Mouse (Mus musculus): ENCODE results near the gene Cdh24. TPM values are rescaled to one million over a fixed set of nuclear protein-coding genes. Genes with fewer than 3 reads are reported as not detected.
"Not testable (repeated sequence)": the region's sequence is repeated elsewhere in the genome, so short reads cannot be mapped to it uniquely, and the experiment has no call there.

Cdh24 gene
- polyA plus RNA-seq, 1 experiment from 2014 or later, result 0.06 TPM

- Histone ChIP-seq H3K36me3 (ENCODE audit: inconsistent target) (no peaks in the 10 kb centered on the region), H3K4me3 (ENCODE audit: inconsistent target) (no peak overlapping the region), H3K27ac (no peak overlapping the region), H3K79me2 (ENCODE audit: inconsistent target) (no peaks in the 10 kb centered on the region)
- 96% methylated on average over 36 of the region's 37 CpGs for WGBS (ENCODE audit: missing documents)
These were observed 8.9 kb downstream of the Cdh24 start for GRCm38 (mm10) chr14:54632252-54632651.

DNA sequence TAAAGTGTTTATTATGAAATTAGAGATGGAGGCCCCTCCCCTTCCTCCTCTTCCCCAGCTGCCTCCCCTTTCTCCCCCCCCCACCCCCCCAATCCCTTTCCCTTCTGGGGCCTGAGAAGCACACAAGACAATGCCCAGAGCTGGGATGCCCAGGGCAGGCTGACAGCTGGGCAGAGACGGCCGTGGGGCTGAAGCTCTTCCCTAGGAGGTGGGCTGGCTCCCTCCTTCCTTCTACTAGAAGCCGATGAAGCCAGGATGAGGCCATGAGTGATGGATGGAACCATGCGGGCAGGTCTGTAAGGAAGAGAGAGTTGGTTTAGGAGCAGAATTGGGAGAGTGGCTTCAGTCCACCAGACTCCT, 9.9 kb downstream of the Cdh24 start:
- Histone ChIP-seq H3K79me2 (ENCODE audit: inconsistent target) (no peaks in the 10 kb centered on the region), H3K4me3 (ENCODE audit: inconsistent target) (no peak overlapping the region), H3K27ac (no peak overlapping the region), H3K36me3 (ENCODE audit: inconsistent target) (no peaks in the 10 kb centered on the region)
- 93% methylated on average over 4 of the region's 4 CpGs for WGBS (ENCODE audit: missing documents)

DNA sequence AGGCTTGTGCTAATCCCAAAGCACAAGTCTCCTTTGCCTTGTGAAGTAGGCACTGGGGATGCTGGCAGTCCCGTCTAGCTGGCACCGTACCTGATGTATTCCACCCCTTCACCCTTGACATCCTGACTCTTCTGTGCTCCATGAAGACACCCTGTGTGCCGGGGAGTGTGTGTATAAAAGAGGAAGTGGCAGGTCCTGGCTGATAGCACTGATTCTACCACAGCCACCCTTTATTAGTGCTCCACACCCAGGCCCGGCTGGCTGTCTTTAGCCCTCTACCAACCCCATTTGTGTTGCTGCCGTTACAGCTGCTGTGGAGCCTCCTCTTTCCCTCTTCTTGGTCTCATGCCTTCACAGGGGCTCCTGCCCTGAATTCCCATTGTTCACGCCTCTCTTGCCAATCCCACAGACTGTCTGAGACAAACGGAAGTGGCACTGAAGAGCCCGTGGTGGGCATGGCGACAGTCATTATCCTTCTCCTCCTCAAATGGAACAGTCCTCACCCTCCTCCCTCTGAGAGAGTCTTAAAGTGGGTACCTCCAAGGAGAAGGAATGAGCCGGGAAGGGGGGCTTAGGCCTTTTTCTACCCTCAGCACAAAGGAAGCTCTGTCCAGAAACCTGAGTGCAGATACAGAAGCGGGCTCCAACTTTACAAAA, 10.5 kb downstream of the Cdh24 start:
- Histone ChIP-seq H3K79me2 (ENCODE audit: inconsistent target) (no peaks in the 10 kb centered on the region), H3K27ac (no peak overlapping the region), H3K36me3 (ENCODE audit: inconsistent target) (no peaks in the 10 kb centered on the region), H3K4me3 (ENCODE audit: inconsistent target) (no peak overlapping the region)
- 63% methylated on average over 11 of the region's 11 CpGs for WGBS (ENCODE audit: missing documents)

- Histone ChIP-seq H3K27ac (no peak overlapping the region), H3K4me3 (ENCODE audit: inconsistent target) (no peak overlapping the region), H3K36me3 (ENCODE audit: inconsistent target) (no peaks in the 10 kb centered on the region), H3K79me2 (ENCODE audit: inconsistent target) (no peaks in the 10 kb centered on the region)
- 76% methylated on average over 2 of the region's 2 CpGs for WGBS (ENCODE audit: missing documents)
These were observed 11.4 kb downstream of the Cdh24 start for GRCm38 (mm10) chr14:54629797-54630196.

DNA sequence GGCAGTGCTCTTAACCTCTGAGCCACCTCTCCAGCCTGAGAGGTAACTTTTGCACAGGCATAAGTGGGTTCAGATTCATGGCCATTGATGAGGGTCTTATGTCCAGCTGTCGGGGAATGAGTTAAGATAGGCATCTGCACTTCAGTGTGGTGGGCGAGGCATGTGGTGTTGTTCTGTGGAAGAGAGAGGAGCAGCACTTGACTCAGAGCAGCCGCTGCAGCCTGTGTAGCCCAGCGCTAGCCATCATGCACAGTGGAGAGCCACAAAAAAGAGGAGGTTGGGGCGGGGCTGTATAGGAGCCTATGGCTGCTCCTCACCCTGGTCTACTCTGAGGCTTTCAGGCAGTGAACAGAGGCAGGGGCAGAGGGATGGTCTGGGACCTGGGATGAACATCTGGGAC, 13.1 kb downstream of the Cdh24 start:
- no peaks in the 10 kb centered on the region for H3K79me2 ChIP-seq (ENCODE audit: inconsistent target)
- H3K4me3 ChIP-seq (ENCODE audit: inconsistent target), result no peak overlapping the region
- no peaks in the 10 kb centered on the region for H3K36me3 ChIP-seq (ENCODE audit: inconsistent target)
- WGBS (ENCODE audit: missing documents), result 97% methylated on average over 5 of the region's 5 CpGs
- no peak overlapping the region for H3K27ac ChIP-seq

GRCm38 (mm10) chr14:54624976-54625375, 16.2 kb downstream of the Cdh24 start:
- Histone ChIP-seq H3K36me3 (ENCODE audit: inconsistent target) (no peaks in the 10 kb centered on the region), H3K4me3 (ENCODE audit: inconsistent target) (no peak overlapping the region), H3K27ac (no peak overlapping the region), H3K79me2 (ENCODE audit: inconsistent target) (no peaks in the 10 kb centered on the region)
- 94% methylated on average over 9 of the region's 10 CpGs for WGBS (ENCODE audit: missing documents)

DNA sequence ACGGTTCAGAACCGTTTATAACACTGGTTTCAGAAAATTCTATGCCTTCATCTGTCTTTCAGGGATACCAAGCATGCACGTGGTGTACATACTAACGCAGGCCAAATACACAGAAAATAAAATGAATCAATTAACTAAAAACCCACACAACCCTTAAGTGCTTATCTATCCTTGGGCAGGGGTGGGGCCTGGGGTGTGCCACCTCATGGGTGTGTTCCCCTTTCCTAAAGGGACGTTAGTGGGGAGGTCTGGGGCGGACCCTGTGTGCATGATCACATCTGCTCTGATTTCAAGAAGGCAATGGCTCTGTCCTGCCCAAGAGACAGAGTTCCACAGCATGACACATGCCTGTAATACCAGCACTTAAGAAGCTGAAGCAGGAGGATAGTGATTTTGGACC, 17.8 kb downstream of the Cdh24 start:
- Histone ChIP-seq H3K36me3 (ENCODE audit: inconsistent target) (no peaks in the 10 kb centered on the region), H3K27ac (no peak overlapping the region)
- WGBS (ENCODE audit: missing documents), result 84% methylated on average over 6 of the region's 6 CpGs

DNA sequence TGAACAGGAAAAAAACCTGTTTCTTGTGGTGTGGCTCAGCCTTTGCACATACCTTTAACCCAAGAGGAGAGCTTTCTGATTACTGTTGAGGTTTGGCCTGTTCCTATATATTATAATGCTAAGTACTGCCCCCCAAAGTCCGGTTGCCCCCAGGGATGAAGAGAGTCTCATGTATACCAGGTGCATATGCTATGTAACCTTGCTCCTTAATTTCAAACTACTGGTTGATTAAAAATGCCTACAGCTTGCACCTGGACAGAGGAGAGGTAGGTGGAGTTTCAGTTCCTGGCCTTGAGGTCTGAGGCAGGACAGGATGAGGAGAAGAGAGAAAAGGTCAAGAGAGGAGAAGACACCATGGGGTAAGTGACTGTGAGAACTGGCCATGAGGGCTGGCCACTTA, 20.0 kb downstream of the Cdh24 start, which contains the start of gene Psmb11:
Gene Psmb11 (plus strand): TSS at position 301 of the 400 bp plus-strand sequence.
- H3K79me2 ChIP-seq (ENCODE audit: inconsistent target), result peaks cover 16% of the 10 kb centered on the region
- H3K36me3 ChIP-seq (ENCODE audit: inconsistent target), result no peaks in the 10 kb centered on the region
- H3K27ac ChIP-seq, result no peak within 1 kb of the TSS
- WGBS (ENCODE audit: missing documents), result 100% methylated on average over 1 of the region's 1 CpGs
- no peak within 1 kb of the TSS for H3K4me3 ChIP-seq (ENCODE audit: inconsistent target)

More for the DNA sequence above, 17.8 kb downstream of the Cdh24 start:
- H3K79me2 ChIP-seq (ENCODE audit: inconsistent target), result no peaks in the 10 kb centered on the region
- H3K4me3 ChIP-seq (ENCODE audit: inconsistent target), result no peak overlapping the region

- Histone ChIP-seq H3K36me3 (ENCODE audit: inconsistent target) (peaks cover 17% of the 10 kb centered on the region; the same call in 1 of the 2 replicates), H3K4me3 (ENCODE audit: inconsistent target) (peak within 1 kb of the TSS; percentile 89), H3K27ac (peak within 1 kb of the TSS; percentile 75), H3K79me2 (ENCODE audit: inconsistent target) (peaks cover 30% of the 10 kb centered on the region)
- under 1% methylated on average over 13 of the region's 25 CpGs for WGBS (ENCODE audit: missing documents)
These were observed 23.2 kb downstream of the Cdh24 start, which contains the start of gene Psmb5 for GRCm38 (mm10) chr14:54617897-54618365. TSS of gene Psmb5 (minus strand) at chr14:54618022.

DNA sequence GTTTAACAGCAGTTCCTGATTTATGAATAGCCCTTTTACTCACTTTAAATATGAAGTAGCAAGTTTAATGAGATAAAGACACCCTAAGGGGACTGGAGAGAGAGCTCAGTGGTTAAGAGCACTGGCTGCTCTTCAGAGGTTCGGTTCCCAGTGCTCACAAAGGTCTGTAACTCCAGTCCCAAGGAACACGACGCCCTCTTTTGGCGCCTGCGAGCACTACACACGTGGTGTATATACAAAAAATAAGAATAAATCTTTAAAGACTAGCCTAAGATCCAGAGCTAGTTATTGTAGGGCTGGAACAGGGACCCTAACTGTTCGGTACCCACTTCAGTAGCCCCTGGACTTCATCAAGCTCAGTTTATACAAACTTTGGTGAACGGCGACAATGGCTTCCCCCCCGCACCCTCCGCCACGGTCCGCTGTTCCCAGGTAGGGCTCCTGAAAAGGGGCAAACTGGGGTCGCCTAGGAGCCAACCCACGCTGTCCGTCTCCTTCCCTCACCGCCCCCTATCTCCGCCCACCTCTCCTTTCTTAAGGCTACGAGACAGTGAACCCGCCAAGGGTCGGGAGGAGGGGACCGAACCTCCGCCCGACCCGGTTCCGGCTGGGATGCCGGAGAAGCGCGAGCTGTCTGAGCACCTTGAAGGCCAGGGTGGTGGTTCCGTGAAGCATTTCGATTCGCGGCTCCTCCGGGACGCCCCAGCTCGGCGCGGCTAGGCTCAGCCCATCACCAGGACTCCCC, 23.8 kb downstream of the Cdh24 start:
- peaks cover 30% of the 10 kb centered on the region for H3K79me2 ChIP-seq (ENCODE audit: inconsistent target)
- 5% methylated on average over 38 of the region's 38 CpGs for WGBS (ENCODE audit: missing documents)
- peaks cover 22% of the 10 kb centered on the region; the same call in 1 of the 2 replicates for H3K36me3 ChIP-seq (ENCODE audit: inconsistent target)
- peak overlapping the region; percentile 89 for H3K4me3 ChIP-seq (ENCODE audit: inconsistent target)
- peak overlapping the region; percentile 75 for H3K27ac ChIP-seq

- Histone ChIP-seq H3K27ac (no peak overlapping the region), H3K36me3 (ENCODE audit: inconsistent target) (peaks cover 22% of the 10 kb centered on the region; the same call in 1 of the 2 replicates), H3K79me2 (ENCODE audit: inconsistent target) (peaks cover 30% of the 10 kb centered on the region), H3K4me3 (ENCODE audit: inconsistent target) (no peak overlapping the region)
- WGBS (ENCODE audit: missing documents), result 86% methylated on average over 15 of the region's 16 CpGs
These were observed 24.8 kb downstream of the Cdh24 start for GRCm38 (mm10) chr14:54616226-54616825.

GRCm38 (mm10) chr14:54614130-54614529, 27.0 kb downstream of the Cdh24 start:
- H3K4me3 ChIP-seq (ENCODE audit: inconsistent target); H3K27ac ChIP-seq: not testable (repeated sequence)
- H3K79me2 ChIP-seq (ENCODE audit: inconsistent target), result peaks cover 30% of the 10 kb centered on the region
- peaks cover 22% of the 10 kb centered on the region; the same call in 1 of the 2 replicates for H3K36me3 ChIP-seq (ENCODE audit: inconsistent target)
- WGBS (ENCODE audit: missing documents), result 96% methylated on average over 10 of the region's 16 CpGs

DNA sequence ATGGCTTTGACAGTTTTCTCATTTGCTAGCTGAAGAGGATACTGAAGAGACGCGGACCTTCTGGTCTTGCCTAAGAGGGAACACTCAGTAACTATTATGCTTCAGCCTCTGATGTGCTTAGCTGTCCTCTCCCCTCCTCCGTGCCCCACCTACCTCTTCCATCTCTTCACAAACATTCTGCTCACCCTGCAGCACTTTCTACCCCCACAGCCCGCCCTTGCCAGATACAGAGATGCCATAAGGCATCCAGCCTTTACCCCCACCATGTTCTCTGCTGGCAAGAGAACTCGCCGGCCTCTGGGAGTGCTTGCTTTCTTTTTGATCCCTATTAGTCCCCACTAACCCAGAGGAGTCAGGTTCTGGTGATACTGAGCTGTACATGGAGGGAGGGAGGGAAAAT, 30.5 kb downstream of the Cdh24 start:
- Histone ChIP-seq H3K4me3 (ENCODE audit: inconsistent target) (no peak overlapping the region), H3K79me2 (ENCODE audit: inconsistent target) (peaks cover 10% of the 10 kb centered on the region), H3K27ac (no peak overlapping the region), H3K36me3 (ENCODE audit: inconsistent target) (peaks cover 22% of the 10 kb centered on the region; the same call in 1 of the 2 replicates)
- 91% methylated on average over 6 of the region's 6 CpGs for WGBS (ENCODE audit: missing documents)

GRCm38 (mm10) chr14:54609962-54610361, 31.2 kb downstream of the Cdh24 start:
- H3K27ac ChIP-seq, result no peak overlapping the region
- WGBS (ENCODE audit: missing documents), result 90% methylated on average over 2 of the region's 4 CpGs
- peaks cover 17% of the 10 kb centered on the region; the same call in 1 of the 2 replicates for H3K36me3 ChIP-seq (ENCODE audit: inconsistent target)
- H3K79me2 ChIP-seq (ENCODE audit: inconsistent target), result peaks cover 3% of the 10 kb centered on the region; the same call in 1 of the 2 replicates
- no peak overlapping the region for H3K4me3 ChIP-seq (ENCODE audit: inconsistent target)

DNA sequence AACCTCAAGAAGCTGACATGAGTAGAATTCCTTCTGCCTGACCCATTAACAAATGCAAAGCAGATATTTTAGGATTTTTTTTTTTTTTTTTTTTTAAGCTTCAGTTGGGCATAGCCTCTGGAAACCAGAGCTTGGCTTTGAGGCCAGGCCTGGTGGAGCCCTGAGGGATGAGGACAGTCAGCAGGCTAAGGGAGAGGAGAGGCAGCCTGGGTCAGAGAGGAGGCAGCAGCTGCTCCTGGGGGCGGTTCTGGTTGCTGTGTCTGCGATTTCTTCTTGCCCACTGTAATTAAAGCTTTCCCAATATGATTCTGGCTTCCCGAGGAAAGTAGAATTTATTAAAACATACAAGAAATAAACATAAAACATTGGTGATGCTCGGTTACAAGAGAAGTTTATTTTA, 31.9 kb downstream of the Cdh24 start:
- Histone ChIP-seq H3K4me3 (ENCODE audit: inconsistent target) (no peak overlapping the region), H3K36me3 (ENCODE audit: inconsistent target) (peaks cover 11% of the 10 kb centered on the region; the same call in 1 of the 2 replicates), H3K79me2 (ENCODE audit: inconsistent target) (no peaks in the 10 kb centered on the region), H3K27ac (no peak overlapping the region)
- WGBS (ENCODE audit: missing documents), result 96% methylated on average over 4 of the region's 4 CpGs
